Mouse (Mus musculus): ENCODE data around the gene Jazf1. TPM values are rescaled to one million over a fixed set of nuclear protein-coding genes. Genes with fewer than 3 reads are reported as not detected.

Gene Jazf1
- polyA plus RNA-seq, 1 experiment from 2014 or later, result 3.6 TPM

DNA sequence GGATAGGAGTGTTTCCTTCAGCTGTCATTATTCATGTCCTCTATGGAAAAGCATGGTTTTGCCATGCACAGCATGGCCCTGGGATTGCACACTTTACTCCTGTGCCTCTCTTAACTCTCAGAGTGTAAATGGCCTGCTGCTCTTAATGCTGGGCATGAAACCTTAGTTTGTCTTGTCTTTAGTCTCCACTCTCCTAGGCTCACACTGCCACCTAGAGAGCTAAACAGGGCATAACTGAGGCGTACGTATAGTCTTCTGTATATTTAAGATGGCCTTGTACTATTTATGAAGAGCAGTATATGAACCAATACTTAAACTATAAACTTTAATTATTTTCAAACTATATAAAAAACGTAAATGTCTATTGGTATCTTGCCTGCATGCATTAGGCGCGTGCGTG, 86.3 kb downstream of the Jazf1 start:
- Histone ChIP-seq H3K4me1 (ENCODE audit: control insufficient read depth, insufficient read depth, low read length) (no peaks in the 10 kb centered on the region), H3K9ac (ENCODE audit: low read depth, low read length) (no peak overlapping the region), H3K27me3 (ENCODE audit: control insufficient read depth, insufficient read depth, low read length) (no peaks in the 10 kb centered on the region), H3K9me3 (ENCODE audit: control insufficient read depth, low read length) (no peaks in the 10 kb centered on the region), H3K36me3 (ENCODE audit: control insufficient read depth, insufficient read depth, low read length) (no peaks in the 10 kb centered on the region), H3K4me3 (ENCODE audit: low read length) (no peak overlapping the region), H3K4me2 (replicated peaks; ENCODE audit: low read depth, low read length) (no peak overlapping the region), H3K27ac (ENCODE audit: low read depth, low read length) (no peak overlapping the region)
- 89% methylated on average over 6 of the region's 6 CpGs for WGBS
- no peak for ATAC-seq (ENCODE audit: low FRiP score, low TSS enrichment)

DNA sequence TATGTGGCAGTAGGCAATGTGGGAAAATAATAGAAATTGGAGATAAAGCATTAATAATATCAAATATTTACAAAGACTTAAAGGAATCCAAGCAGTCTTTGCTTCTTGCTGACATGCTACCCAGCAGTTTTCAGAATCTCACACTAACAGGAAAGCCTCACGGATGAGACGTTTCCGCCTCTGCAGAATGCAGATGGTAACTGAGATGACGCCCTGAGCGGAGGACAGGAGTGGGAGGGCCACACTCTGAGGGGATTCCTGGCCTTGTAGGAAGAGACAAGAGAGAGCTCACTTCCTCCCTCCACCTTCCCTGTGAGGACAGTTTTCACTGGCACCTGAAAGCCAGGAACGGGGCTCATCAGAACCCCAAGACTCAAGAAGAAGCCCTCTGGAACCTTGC, 88.9 kb downstream of the Jazf1 start:
- Histone ChIP-seq H3K27ac (ENCODE audit: low read depth, low read length) (no peak overlapping the region), H3K9me3 (ENCODE audit: control insufficient read depth, low read length) (no peaks in the 10 kb centered on the region), H3K9ac (ENCODE audit: low read depth, low read length) (no peak overlapping the region), H3K4me1 (ENCODE audit: control insufficient read depth, insufficient read depth, low read length) (no peaks in the 10 kb centered on the region), H3K4me2 (replicated peaks; ENCODE audit: low read depth, low read length) (no peak overlapping the region), H3K36me3 (ENCODE audit: control insufficient read depth, insufficient read depth, low read length) (no peaks in the 10 kb centered on the region), H3K4me3 (ENCODE audit: low read length) (no peak overlapping the region), H3K27me3 (ENCODE audit: control insufficient read depth, insufficient read depth, low read length) (no peaks in the 10 kb centered on the region)
- ATAC-seq (ENCODE audit: low FRiP score, low TSS enrichment), result no peak
- 89% methylated on average over 6 of the region's 6 CpGs for WGBS

DNA sequence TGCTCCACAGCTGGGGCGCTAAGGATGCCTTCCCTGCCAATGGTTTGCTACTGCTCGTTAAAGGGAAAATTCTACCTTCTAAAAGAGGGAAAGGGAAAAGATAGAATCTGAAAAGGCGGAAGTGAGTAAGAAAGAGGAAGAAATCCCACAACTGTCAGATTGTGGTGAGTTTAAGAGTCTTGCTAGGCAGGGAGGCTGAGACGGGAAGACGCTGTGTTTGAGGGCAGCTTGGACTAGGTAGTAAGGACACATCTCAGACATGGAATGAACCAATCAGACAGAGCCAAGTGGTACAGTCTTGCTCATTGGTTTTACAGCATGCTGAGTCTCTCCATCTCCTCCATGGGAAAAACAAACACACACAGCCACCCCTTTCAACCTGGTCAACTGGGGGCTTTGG, 95.1 kb downstream of the Jazf1 start:
- WGBS, result 90% methylated on average over 5 of the region's 5 CpGs
- H3K27me3 ChIP-seq (ENCODE audit: control insufficient read depth, insufficient read depth, low read length), result no peaks in the 10 kb centered on the region
- no peak overlapping the region for H3K4me3 ChIP-seq (ENCODE audit: low read length)
- no peaks in the 10 kb centered on the region for H3K4me1 ChIP-seq (ENCODE audit: control insufficient read depth, insufficient read depth, low read length)
- H3K9me3 ChIP-seq (ENCODE audit: control insufficient read depth, low read length), result no peaks in the 10 kb centered on the region
- H3K36me3 ChIP-seq (ENCODE audit: control insufficient read depth, insufficient read depth, low read length), result no peaks in the 10 kb centered on the region
- no peak overlapping the region for H3K27ac ChIP-seq (ENCODE audit: low read depth, low read length)
- no peak overlapping the region for H3K4me2 ChIP-seq (replicated peaks; ENCODE audit: low read depth, low read length)
- no peak overlapping the region for H3K9ac ChIP-seq (ENCODE audit: low read depth, low read length)
- ATAC-seq (ENCODE audit: low FRiP score, low TSS enrichment), result no peak

DNA sequence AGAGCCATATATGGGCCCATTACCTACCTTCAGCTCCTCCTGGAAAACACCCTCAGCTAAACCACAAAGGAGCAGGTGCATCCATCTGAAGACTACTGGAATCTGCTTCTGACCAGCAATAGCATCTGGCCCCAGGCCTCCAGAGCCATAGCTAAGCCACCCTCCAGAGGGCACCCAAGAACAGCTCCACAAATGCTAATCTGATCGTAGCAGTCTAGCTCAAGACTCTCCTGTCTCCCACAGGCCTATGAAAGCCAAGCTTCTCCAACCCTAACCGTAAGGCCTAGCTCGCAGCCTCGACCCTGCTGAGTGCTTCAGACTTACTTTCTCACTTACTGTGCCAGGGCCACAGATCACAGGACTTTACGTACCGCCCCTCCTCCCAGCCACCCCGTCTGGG, 96.3 kb downstream of the Jazf1 start:
- H3K27ac ChIP-seq (ENCODE audit: low read depth, low read length), result no peak overlapping the region
- H3K36me3 ChIP-seq (ENCODE audit: control insufficient read depth, insufficient read depth, low read length), result no peaks in the 10 kb centered on the region
- 74% methylated on average over 7 of the region's 7 CpGs for WGBS
- no peak overlapping the region for H3K4me3 ChIP-seq (ENCODE audit: low read length)
- no peaks in the 10 kb centered on the region for H3K9me3 ChIP-seq (ENCODE audit: control insufficient read depth, low read length)
- no peak for ATAC-seq (ENCODE audit: low FRiP score, low TSS enrichment)
- no peaks in the 10 kb centered on the region for H3K27me3 ChIP-seq (ENCODE audit: control insufficient read depth, insufficient read depth, low read length)
- no peaks in the 10 kb centered on the region for H3K4me1 ChIP-seq (ENCODE audit: control insufficient read depth, insufficient read depth, low read length)
- no peak overlapping the region for H3K4me2 ChIP-seq (replicated peaks; ENCODE audit: low read depth, low read length)
- H3K9ac ChIP-seq (ENCODE audit: low read depth, low read length), result no peak overlapping the region

DNA sequence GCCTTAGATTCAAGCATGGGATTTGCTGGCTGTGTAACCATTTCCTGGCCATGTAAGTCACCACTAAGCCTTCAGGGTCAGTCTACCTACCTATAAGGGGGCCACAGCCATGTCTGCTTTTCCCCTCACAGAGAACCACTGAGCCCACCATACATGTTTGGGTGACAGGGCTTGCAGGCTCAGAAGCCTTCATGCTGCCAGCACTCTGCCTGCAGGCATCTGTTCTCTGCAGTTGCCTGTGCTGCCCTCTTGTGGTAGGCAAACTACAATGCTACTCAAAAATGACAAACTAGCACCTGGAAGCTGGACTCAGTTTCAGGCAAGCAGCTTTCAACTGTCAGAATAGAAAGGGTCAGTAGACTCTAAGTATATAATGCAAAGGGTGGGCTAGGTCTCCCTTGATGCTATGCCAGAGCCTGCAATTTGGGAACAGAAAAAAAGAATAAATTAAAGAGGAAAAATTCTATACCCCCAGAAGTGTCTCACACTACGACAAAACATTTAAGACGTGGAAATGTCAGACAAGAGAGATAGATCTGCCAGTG, 98.6 kb downstream of the Jazf1 start:
- Histone ChIP-seq H3K4me2 (replicated peaks; ENCODE audit: low read depth, low read length) (no peak overlapping the region), H3K9me3 (ENCODE audit: control insufficient read depth, low read length) (no peaks in the 10 kb centered on the region), H3K27me3 (ENCODE audit: control insufficient read depth, insufficient read depth, low read length) (no peaks in the 10 kb centered on the region; the same call in 1 of the 2 replicates), H3K4me1 (ENCODE audit: control insufficient read depth, insufficient read depth, low read length) (0 out of 2 replicates have a peak, but pooled peaks cover 4% of the 10 kb centered on the region), H3K4me3 (ENCODE audit: low read length) (no peak overlapping the region), H3K27ac (ENCODE audit: low read depth, low read length) (no peak overlapping the region), H3K9ac (ENCODE audit: low read depth, low read length) (no peak overlapping the region), H3K36me3 (ENCODE audit: control insufficient read depth, insufficient read depth, low read length) (no peaks in the 10 kb centered on the region)
- ATAC-seq (ENCODE audit: low FRiP score, low TSS enrichment), result no peak
- 83% methylated on average over 2 of the region's 2 CpGs for WGBS

DNA sequence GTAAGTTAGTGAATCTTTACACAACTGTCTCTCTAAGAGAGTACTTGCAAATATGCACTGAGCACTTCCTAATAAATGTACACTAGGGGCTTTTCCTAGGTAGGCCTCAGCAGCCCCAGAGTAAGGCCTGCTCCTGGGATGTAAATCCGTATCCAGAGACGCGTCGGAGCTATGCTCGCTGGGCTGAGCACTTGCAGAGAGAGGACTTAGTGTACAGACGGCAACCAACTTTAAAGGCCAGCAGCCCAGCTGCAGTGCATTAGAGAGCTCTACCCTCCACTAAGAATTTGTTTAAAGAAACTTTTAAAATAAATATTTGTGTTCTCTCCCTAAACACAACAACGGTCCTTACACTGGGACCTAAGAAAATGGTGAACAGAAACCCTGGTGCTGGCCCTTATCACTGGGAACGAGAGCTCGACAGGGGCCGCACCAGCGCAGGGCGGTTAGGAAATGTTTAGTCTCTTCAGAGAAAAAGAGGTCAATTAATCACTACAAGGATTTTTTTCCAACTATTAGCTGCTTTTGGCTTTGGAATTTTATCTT, 100.0 kb downstream of the Jazf1 start:
- 62% methylated on average over 12 of the region's 12 CpGs for WGBS
- H3K4me3 ChIP-seq (ENCODE audit: low read length), result no peak overlapping the region
- H3K4me1 ChIP-seq (ENCODE audit: control insufficient read depth, insufficient read depth, low read length), result peaks cover 8% of the 10 kb centered on the region; the same call in 1 of the 2 replicates
- H3K9me3 ChIP-seq (ENCODE audit: control insufficient read depth, low read length), result no peaks in the 10 kb centered on the region
- ATAC-seq (ENCODE audit: low FRiP score, low TSS enrichment), result no peak
- H3K4me2 ChIP-seq (replicated peaks; ENCODE audit: low read depth, low read length), result no peak overlapping the region
- H3K9ac ChIP-seq (ENCODE audit: low read depth, low read length), result no peak overlapping the region
- no peaks in the 10 kb centered on the region for H3K36me3 ChIP-seq (ENCODE audit: control insufficient read depth, insufficient read depth, low read length)
- H3K27me3 ChIP-seq (ENCODE audit: control insufficient read depth, insufficient read depth, low read length), result no peaks in the 10 kb centered on the region; the same call in 1 of the 2 replicates
- no peak overlapping the region for H3K27ac ChIP-seq (ENCODE audit: low read depth, low read length)

DNA sequence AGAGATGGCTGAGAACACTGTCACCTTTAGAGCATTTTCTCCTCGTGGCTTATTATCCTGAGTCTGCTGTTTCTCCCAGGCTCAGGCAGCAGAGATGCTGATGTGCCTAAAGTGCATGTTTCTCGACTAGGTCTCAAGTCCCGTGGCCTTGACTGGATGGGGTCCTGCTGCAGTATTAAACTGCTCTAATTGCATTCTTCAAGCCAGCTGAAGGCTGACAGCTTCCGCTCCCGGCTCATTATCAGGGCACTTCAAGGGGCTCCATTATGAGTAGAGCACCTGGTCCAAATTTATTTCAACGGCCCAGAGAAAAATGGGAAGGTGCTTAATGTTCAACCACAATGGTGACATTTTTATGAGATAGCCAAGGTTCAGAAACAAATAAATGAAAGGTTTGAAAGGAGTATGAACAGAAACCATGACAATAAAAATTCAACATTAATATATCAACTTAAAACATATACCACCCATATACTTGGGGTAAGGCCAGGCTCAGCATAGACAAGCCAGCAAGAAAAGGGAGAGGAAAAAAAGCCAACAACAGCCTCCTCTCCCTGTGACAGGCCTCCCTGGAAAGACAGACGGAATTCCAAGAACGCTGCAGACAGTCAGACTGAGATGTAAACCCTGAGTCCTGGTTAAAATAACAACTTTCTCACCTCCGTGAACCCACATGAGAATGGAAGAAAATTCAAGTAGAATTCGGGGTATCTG, 100.7 kb downstream of the Jazf1 start:
- WGBS, result 46% methylated on average over 10 of the region's 10 CpGs
- Histone ChIP-seq H3K4me2 (replicated peaks; ENCODE audit: low read depth, low read length) (no peak overlapping the region), H3K27me3 (ENCODE audit: control insufficient read depth, insufficient read depth, low read length) (no peaks in the 10 kb centered on the region; the same call in 1 of the 2 replicates), H3K4me1 (ENCODE audit: control insufficient read depth, insufficient read depth, low read length) (peaks cover 8% of the 10 kb centered on the region; the same call in 1 of the 2 replicates), H3K9me3 (ENCODE audit: control insufficient read depth, low read length) (no peaks in the 10 kb centered on the region), H3K36me3 (ENCODE audit: control insufficient read depth, insufficient read depth, low read length) (no peaks in the 10 kb centered on the region), H3K9ac (ENCODE audit: low read depth, low read length) (no peak overlapping the region), H3K27ac (ENCODE audit: low read depth, low read length) (no peak overlapping the region), H3K4me3 (ENCODE audit: low read length) (no peak overlapping the region)
- ATAC-seq (ENCODE audit: low FRiP score, low TSS enrichment), result no peak; the same call in 1 of the 2 replicates

DNA sequence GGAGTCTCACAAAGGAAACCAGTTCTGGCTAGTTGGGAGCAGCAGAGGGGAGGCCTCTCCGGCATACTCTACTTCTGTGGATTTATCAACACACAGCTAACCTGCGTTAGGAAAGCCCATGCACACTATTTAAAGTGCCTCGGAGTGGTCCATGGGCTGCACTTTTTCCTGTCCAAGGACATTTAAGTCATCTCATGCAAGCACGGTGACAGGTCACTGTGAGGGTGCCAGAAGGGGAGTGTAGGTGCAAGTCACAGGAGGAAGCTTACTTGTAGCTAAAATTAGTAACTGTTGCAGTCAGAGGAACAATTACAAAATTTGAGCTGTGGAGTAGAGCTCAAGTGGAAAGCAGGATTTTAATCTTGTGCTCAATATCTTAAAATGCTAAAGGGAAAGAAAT, 102.4 kb downstream of the Jazf1 start:
- H3K27ac ChIP-seq (ENCODE audit: low read depth, low read length), result no peak overlapping the region
- no peaks in the 10 kb centered on the region for H3K36me3 ChIP-seq (ENCODE audit: control insufficient read depth, insufficient read depth, low read length)
- H3K4me3 ChIP-seq (ENCODE audit: low read length), result no peak overlapping the region
- no peak for ATAC-seq (ENCODE audit: low FRiP score, low TSS enrichment)
- WGBS, result 46% methylated on average over 4 of the region's 4 CpGs
- H3K9ac ChIP-seq (ENCODE audit: low read depth, low read length), result no peak overlapping the region
- no peak overlapping the region for H3K4me2 ChIP-seq (replicated peaks; ENCODE audit: low read depth, low read length)
- no peaks in the 10 kb centered on the region for H3K9me3 ChIP-seq (ENCODE audit: control insufficient read depth, low read length)
- H3K4me1 ChIP-seq (ENCODE audit: control insufficient read depth, insufficient read depth, low read length), result peaks cover 8% of the 10 kb centered on the region; the same call in 1 of the 2 replicates
- no peaks in the 10 kb centered on the region; the same call in 1 of the 2 replicates for H3K27me3 ChIP-seq (ENCODE audit: control insufficient read depth, insufficient read depth, low read length)

DNA sequence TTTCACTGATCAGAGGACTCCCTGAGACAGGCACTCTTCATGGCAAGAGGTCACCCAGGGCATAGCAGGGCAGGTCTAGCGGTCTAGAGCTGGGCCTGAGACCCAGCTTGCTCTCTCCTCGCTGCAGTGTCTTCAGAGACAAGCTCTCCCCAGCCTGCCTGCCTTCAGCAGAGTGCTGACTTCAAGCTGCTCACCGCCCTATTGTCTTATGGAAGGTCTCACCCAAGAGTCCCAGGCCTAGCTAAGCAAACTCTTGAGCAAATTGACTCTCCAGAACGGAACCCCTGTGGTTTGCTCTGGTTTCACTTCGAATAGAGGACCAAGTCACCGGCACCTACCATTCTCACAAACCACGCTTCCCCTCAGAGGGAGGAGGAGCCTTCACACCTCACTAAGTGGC, 103.1 kb downstream of the Jazf1 start:
- no peaks in the 10 kb centered on the region for H3K9me3 ChIP-seq (ENCODE audit: control insufficient read depth, low read length)
- H3K27ac ChIP-seq (ENCODE audit: low read depth, low read length), result no peak overlapping the region
- peaks cover 8% of the 10 kb centered on the region; the same call in 1 of the 2 replicates for H3K4me1 ChIP-seq (ENCODE audit: control insufficient read depth, insufficient read depth, low read length)
- no peak for ATAC-seq (ENCODE audit: low FRiP score, low TSS enrichment)
- H3K4me3 ChIP-seq (ENCODE audit: low read length), result no peak overlapping the region
- H3K9ac ChIP-seq (ENCODE audit: low read depth, low read length), result no peak overlapping the region
- no peak overlapping the region for H3K4me2 ChIP-seq (replicated peaks; ENCODE audit: low read depth, low read length)
- no peaks in the 10 kb centered on the region for H3K36me3 ChIP-seq (ENCODE audit: control insufficient read depth, insufficient read depth, low read length)
- no peaks in the 10 kb centered on the region; the same call in 1 of the 2 replicates for H3K27me3 ChIP-seq (ENCODE audit: control insufficient read depth, insufficient read depth, low read length)
- WGBS, result 45% methylated on average over 7 of the region's 7 CpGs
